Mouse (Mus musculus) brain, embryonic 14.5 days (tissue): ENCODE measurements around the gene Immp2l. TPM values are rescaled to one million over a fixed set of nuclear protein-coding genes. Genes with fewer than 3 reads are reported as not detected.
A peak's percentile ranks its signal among the peaks of the same experiment; 100 is the strongest.

Experiments
- DNase-seq: peaks from one replicate; pipeline ENCODE4 v3.0.0-alpha.2; 2011; ENCODE audit warnings: low read depth
- CTCF ChIP-seq: fragments of 200-500 bp; IDR thresholded peaks from 2 replicates; pipeline ENCODE4 v1.5.1; 2012; ENCODE audit warnings: inconsistent platforms, mild to moderate bottlenecking, moderate library complexity, borderline replicate concordance; ENCODE audit not compliant: insufficient read depth, insufficient read length; ENCODE audit errors: extremely low read depth
- POLR2A ChIP-seq: fragments of 200-500 bp; IDR thresholded peaks from 2 replicates; pipeline ENCODE4 v1.6.1; 2012; ENCODE audit warnings: mild to moderate bottlenecking, inconsistent platforms, borderline replicate concordance; ENCODE audit not compliant: poor library complexity, insufficient read depth, insufficient read length, severe bottlenecking; ENCODE audit errors: extremely low read depth
- polyA plus RNA-seq: library from polyadenylated mRNA; depleted of rRNA; stranded (reverse); fragments of >200 nt; gene quantifications from 2 replicates; pipeline ENCODE4 v1.2.3, GENCODE M21; 2012

The Immp2l gene
- polyA plus RNA-seq, 1 experiment = 3.5 TPM

DNA sequence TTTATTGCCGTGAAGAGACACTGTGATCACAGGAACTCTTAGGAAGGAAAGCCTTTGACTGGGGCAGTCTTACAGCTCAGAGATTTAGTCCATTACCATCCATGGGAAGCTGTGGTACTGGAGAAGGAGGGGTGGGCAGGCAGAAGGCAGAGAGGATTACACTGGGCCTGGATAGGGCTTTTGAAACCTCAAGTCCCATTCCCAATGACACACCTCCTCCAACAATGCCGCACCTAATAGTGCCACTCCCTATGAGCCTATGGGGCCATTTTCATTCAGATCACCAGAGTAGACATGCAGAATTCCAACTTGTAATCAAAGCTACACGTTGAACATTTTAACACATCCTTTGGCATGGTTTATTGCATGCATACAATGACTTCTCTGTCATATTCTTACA is 29.0 kb downstream of the Immp2l start:
- DNase-seq = no peak
- TF ChIP-seq CTCF = no peak
- no peak for TF ChIP-seq POLR2A

DNA sequence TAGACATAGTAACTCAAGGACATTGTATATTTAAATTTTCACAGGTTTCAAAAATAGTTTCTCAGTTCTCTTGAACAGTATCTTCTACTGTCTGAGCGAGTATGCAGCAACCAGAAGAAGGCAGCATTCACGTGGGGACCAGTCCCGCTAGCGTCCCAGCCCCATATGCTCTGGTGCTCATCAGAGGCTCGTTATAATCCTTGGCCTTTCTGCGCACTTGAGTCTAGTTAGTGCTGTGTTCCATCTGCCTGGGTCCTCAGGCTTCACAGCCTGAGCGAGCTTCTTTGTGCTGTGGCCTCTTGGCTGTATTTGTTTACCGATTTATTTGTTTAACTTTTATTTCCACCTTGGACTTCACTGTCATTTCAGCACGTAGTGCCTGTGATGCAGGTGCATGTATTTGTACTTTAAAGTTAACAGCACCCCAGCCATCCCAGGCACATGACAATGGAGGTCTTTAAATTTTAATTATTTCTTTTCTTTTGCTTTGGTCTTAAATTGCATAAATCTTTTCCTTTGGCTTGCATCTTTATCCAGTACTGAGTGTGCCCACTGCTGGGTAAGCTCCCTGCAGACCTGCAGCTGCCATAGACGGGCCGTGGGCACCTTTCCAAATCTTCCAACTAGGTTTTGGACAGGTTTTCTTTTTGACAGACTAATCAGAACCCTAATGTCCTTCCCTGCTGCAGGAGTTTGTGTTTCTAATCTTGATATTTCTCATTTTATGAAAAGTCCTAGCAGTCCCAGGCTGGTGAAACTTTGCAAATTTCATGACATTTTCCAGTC is 30.3 kb downstream of the Immp2l start:
- TF ChIP-seq POLR2A (no peak), CTCF (no peak)
- peak; percentile 55 for DNase-seq

DNA sequence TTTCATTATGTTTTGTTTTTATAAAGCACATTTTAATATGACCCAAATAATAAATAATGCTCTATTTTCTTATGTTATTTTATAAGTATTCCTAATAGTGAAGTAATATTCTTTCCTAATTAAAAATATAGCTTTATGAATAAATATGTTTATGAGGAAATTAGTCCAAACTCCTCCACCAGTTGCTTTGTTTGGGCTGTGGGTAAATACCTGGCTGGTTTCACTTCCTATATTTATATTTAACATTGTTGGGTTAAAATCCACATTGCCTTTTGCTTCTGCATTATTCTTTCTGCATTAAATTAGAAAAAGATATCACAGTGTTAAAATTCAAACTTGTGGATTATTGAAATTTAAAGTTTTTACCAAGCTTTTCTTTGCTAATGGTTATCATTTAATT is 32.1 kb downstream of the Immp2l start:
- no peak for DNase-seq
- TF ChIP-seq CTCF (no peak), POLR2A (no peak)

DNA sequence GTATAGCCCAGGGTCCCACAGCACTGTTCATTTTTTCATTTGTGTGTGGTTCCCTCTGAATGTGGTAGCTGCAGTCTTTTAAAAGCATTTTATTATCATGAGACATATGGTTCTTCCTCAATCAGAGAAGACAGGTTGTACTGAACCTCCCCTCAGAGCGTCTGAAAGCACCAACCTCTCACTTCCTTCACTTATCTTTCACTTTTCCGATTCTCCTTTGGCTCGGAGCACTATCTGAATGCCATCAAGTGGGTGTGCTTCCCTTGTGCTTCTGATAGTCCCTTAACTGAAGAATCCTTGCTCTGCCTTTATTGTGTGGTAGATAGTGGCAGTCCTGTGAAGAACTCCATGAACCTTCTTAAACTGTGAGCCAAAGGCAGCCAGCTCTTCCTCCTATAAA is 39.4 kb downstream of the Immp2l start:
- no peak for TF ChIP-seq POLR2A
- no peak for TF ChIP-seq CTCF
- no peak for DNase-seq

DNA sequence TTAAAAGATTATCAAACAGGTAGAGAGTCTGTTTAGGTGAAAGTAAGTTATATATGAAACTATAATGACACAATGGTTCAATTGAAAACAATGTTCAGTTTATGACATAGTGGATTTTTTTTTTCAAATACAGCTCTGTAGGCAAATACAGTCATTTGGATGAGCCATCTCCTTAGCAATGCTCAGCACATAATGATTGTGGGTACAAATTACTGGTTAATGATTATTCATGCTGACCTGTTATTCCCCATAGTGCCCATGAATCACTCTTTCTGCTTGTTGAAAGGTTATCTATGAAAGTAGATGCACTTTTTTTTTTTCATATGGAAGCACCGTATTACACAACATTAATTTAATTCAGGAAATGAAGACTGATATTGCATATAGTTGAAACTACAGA is 58.0 kb downstream of the Immp2l start:
- TF ChIP-seq POLR2A (no peak), CTCF (no peak)
- DNase-seq = peak; percentile 25

DNA sequence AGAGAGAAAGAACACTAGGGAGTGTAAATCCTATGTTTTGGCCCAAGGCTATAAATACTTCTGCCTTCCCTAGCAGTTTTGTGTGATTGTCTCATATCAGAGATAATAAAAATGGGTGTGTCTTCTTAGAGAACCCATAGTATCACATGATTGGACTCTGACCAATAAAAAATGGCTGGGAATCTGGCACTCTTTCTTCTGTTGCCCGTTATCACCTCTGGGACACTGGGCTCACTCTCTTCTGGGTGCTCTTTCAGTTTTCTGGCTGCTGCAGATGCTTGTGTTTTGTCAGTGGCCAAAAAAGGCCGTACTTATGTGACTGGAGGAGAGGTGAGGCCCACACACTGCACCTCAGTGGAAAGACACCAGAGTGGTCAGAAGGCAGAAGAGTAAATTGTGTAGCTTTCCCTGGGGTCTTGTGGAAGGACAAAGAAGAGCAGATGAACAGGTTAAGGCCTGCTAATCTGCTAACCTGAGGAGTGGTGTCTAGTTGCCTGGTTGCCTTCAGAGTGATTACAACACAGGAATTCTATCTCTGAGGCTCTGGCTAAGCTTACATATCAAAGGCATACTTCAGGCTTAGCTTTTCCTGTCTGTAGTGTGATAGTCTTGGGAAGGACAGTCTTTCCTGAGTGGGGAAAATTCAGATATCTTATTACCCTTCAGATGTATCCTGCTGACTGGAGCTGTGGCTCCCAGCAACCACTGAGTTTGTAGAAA is 60.6 kb downstream of the Immp2l start:
- TF ChIP-seq POLR2A = no peak
- TF ChIP-seq CTCF = no peak
- no peak for DNase-seq

DNA sequence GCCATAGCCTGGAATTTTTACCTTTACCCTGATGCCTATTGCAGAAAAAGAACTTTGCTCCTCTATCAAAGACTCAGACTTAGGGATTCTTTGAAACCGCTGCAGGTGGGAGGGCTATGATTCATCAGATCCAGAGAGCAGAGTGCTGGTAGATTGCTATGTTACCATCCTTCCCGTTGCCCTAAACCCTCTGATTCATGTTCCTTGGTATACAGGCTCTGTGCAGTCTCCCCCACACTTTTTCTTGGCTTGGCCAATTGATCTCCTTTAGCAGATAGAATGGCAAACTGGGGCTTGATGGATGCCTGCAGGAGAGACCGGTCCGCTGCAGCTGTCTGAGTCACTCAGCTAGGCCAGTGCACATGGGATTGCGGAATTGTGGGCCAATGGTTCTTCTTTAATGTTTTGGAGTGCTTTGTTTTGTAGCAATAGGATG is 66.1 kb downstream of the Immp2l start:
- no peak for DNase-seq
- TF ChIP-seq POLR2A = no peak
- TF ChIP-seq CTCF = no peak

DNA sequence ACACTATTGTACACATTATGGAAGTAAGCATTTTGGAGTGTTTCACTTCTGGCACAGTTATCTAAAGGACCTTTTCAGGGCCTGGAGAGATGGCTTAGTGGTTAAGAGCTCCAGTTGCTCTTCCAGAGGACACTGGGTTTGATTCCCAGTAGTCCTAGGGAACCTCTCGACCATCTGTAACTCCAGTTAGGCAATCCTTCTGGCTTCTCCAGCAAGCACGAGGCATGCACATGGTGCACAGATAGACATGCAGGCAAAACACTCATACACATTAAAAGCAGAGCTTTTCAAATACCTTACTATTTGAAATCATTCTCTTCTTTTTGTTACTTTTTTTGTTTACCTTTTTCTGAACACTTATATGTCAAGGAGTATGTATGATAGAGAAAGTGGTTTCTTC is 66.9 kb downstream of the Immp2l start:
- TF ChIP-seq POLR2A (no peak), CTCF (no peak)
- no peak for DNase-seq

DNA sequence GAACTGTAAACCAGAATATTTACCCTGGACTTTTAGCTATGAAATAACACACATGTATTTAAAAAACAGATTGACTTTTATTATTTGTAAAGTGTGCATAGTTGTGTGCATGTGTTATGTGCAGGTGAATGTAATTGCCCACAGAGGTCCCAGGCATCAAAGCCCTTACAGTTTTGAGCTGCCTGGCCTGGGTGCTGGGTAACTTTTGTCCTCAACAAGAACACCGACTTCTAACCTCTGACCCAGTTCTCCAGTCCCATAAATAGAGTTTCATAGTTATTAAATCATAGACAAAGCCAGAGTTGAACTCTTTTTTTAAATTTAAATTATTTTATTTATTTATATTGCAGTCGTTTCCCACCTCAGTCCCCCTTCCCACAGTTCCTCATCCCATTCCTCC is 67.4 kb downstream of the Immp2l start:
- no peak for TF ChIP-seq POLR2A
- TF ChIP-seq CTCF = no peak
- no peak for DNase-seq

DNA sequence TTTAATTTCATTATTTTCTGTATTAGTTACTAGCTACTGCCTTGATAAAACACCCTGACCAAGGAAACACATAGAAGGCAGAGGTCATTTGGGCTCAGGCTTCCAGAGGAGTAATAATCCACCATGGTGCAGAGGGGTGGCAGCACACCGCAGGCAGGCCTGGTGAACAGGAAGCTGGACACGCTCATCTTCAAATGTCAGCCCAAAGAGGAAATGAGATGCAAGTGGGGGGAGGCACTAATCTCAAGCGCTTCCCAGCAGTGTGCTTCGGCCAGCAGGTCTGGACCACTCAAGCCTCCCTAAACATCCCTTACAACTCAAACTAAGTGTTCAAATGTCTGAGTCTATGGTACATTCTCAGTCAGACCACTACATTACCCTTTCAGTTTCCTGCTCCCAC is 72.2 kb downstream of the Immp2l start:
- TF ChIP-seq CTCF (no peak), POLR2A (no peak)
- DNase-seq = no peak

DNA sequence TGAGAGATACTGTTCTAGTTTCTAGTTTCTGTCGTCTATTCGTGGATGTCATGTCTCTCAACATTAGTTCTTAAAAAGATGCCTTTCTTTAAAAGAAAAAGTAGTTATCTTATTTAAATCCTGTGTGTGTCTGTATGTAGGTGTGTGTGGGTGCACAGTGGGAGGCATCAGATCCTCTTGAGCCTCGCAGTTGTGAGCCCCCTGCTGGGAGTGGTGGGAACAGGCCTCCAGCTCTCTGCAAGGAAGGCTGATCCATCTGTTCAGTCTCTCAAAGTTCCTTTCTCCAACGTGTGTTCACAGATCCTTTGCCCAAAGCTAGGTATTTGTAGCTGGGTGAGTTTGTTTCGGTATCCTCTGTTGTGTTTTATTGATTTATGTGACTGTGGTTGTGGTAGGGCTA is 73.5 kb downstream of the Immp2l start:
- DNase-seq = peak; percentile 58
- TF ChIP-seq CTCF (peak; percentile 60), POLR2A (no peak)

DNA sequence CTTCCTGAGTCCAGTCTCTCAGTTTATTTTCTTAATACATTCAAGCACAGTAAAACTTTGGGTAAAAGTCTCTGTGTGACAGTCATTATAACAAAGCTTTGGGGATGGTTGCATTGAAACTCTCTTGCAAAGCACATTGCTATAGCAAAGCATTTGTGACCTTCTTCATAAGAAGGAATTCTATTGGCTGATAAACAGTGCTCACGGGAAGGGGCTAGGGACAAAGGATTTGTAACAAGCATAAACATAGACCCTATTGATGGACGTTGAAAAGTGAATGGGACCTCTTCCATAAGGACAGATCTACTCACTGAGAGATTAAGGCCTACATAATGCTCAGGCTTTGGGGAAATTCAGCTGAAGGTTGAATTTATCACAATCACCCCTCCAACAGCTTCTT is 85.1 kb downstream of the Immp2l start:
- DNase-seq = no peak
- TF ChIP-seq CTCF = no peak

DNA sequence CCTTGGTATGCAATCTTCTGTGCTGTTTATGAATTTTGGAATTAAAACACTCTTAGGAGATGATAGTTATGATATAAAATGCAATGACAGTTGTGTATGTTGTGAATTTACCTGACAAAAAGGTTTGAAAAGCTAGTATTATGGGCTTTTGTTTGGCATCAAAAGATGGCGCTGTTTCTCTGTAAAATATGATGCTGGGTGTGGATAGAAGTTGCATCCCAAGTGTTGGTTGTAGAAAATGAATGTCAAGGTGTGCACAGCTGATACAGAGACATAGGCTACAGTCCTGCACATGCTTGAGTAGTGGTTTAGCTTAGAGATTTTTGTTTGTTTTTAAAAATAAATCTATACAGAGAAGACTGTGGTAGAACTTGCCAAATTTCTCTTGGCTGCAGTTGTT is 87.6 kb downstream of the Immp2l start:
- DNase-seq = peak; percentile 78
- TF ChIP-seq CTCF = peak; percentile 32; the same call in 1 of the 2 replicates
- TF ChIP-seq POLR2A = no peak

DNA sequence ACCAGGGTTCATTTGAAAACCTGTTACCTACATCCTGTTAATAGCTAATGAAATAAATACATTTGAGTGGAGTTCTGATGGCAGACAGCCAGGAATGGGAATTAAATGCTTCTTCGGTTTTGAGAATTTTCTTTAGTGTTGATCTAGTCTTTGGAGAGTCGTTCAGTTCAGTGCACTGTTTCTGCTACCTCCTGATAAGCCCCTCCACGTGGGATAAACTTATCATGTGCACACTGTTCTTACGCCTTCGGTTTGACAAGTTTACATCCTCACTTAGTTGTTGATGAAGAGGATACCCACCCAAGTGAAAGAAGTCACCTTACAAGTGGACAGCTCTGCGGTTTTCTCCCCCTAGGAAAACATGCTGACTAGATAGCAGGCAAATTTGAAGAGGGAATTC is 88.2 kb downstream of the Immp2l start:
- no peak for TF ChIP-seq CTCF
- TF ChIP-seq POLR2A = no peak
- DNase-seq = peak; percentile 34
